Mouse (Mus musculus): Measurements from ENCODE around the gene Rorb. TPM values are rescaled to one million over a fixed set of nuclear protein-coding genes. Genes with fewer than 3 reads are reported as not detected.

Gene Rorb
- polyA plus RNA-seq, 1 experiment from 2014 or later = 2.5 TPM

GRCm38 (mm10) chr19:18967307-18967706 lies 143.7 kb downstream of the Rorb start:
- no peak overlapping the region for H3K4me3 ChIP-seq (ENCODE audit: low read depth, low read length)
- no peaks in the 10 kb centered on the region for H3K4me1 ChIP-seq (ENCODE audit: insufficient read depth)
- H3K27ac ChIP-seq (ENCODE audit: low read depth) = no peak overlapping the region
- DNase-seq (no peak), ATAC-seq (ENCODE audit: insufficient read depth) (no peak)
- no peaks in the 10 kb centered on the region for H3K36me3 ChIP-seq (ENCODE audit: insufficient read depth)
- no peaks in the 10 kb centered on the region for H3K27me3 ChIP-seq (ENCODE audit: insufficient read depth, low read length)
- no peak overlapping the region for H3K9ac ChIP-seq
- H3K4me2 ChIP-seq = no peak overlapping the region
- H3K9me3 ChIP-seq (ENCODE audit: low read depth, low read length) = no peaks in the 10 kb centered on the region
- 63% methylated on average over 4 of the region's 4 CpGs for WGBS
- no peak for TF ChIP-seq CTCF (IDR thresholded peaks at IDR 0.05; ENCODE audit: low read depth)

- ATAC-seq (ENCODE audit: insufficient read depth) = no peak
- Histone ChIP-seq H3K9me3 (ENCODE audit: low read depth, low read length) (no peaks in the 10 kb centered on the region), H3K4me3 (ENCODE audit: low read depth, low read length) (no peak overlapping the region), H3K4me2 (no peak overlapping the region), H3K4me1 (ENCODE audit: insufficient read depth) (no peaks in the 10 kb centered on the region), H3K36me3 (ENCODE audit: insufficient read depth) (no peaks in the 10 kb centered on the region), H3K9ac (no peak overlapping the region), H3K27ac (ENCODE audit: low read depth) (no peak overlapping the region), H3K27me3 (ENCODE audit: insufficient read depth, low read length) (no peaks in the 10 kb centered on the region)
- no peak for TF ChIP-seq CTCF (IDR thresholded peaks at IDR 0.05; ENCODE audit: low read depth)
- no peak for DNase-seq
- WGBS = 28% methylated on average over 3 of the region's 3 CpGs
Observed at GRCm38 (mm10) chr19:18959862-18960261, 151.1 kb downstream of the Rorb start.

GRCm38 (mm10) chr19:18952806-18953205 lies 158.2 kb downstream of the Rorb start:
- H3K36me3 ChIP-seq (ENCODE audit: insufficient read depth) = no peaks in the 10 kb centered on the region
- H3K9ac ChIP-seq = no peak overlapping the region
- H3K9me3 ChIP-seq (ENCODE audit: low read depth, low read length) = 0 out of 2 replicates have a peak, but pooled peaks cover 3% of the 10 kb centered on the region
- H3K4me3 ChIP-seq (ENCODE audit: low read depth, low read length) = no peak overlapping the region
- H3K4me2 ChIP-seq = no peak overlapping the region
- H3K4me1 ChIP-seq (ENCODE audit: insufficient read depth) = no peaks in the 10 kb centered on the region
- ATAC-seq (ENCODE audit: insufficient read depth) (no peak), DNase-seq (no peak)
- H3K27me3 ChIP-seq (ENCODE audit: insufficient read depth, low read length) = no peaks in the 10 kb centered on the region
- no peak for TF ChIP-seq CTCF (IDR thresholded peaks at IDR 0.05; ENCODE audit: low read depth)
- WGBS = 62% methylated on average over 3 of the region's 3 CpGs
- no peak overlapping the region for H3K27ac ChIP-seq (ENCODE audit: low read depth)

GRCm38 (mm10) chr19:18947193-18947592 lies 163.8 kb downstream of the Rorb start:
- DNase-seq (no peak), ATAC-seq (ENCODE audit: insufficient read depth) (no peak)
- WGBS = 68% methylated on average over 3 of the region's 3 CpGs
- Histone ChIP-seq H3K4me1 (ENCODE audit: insufficient read depth) (no peaks in the 10 kb centered on the region), H3K4me3 (ENCODE audit: low read depth, low read length) (no peak overlapping the region), H3K27me3 (ENCODE audit: insufficient read depth, low read length) (no peaks in the 10 kb centered on the region), H3K36me3 (ENCODE audit: insufficient read depth) (no peaks in the 10 kb centered on the region), H3K9me3 (ENCODE audit: low read depth, low read length) (0 out of 2 replicates have a peak, but pooled peaks cover 3% of the 10 kb centered on the region), H3K27ac (ENCODE audit: low read depth) (no peak overlapping the region), H3K9ac (no peak overlapping the region), H3K4me2 (no peak overlapping the region)
- TF ChIP-seq CTCF (IDR thresholded peaks at IDR 0.05; ENCODE audit: low read depth) = no peak

GRCm38 (mm10) chr19:18945265-18945664 lies 165.7 kb downstream of the Rorb start:
- no peaks in the 10 kb centered on the region for H3K36me3 ChIP-seq (ENCODE audit: insufficient read depth)
- no peak overlapping the region for H3K4me2 ChIP-seq
- H3K4me3 ChIP-seq (ENCODE audit: low read depth, low read length) = no peak overlapping the region
- no peaks in the 10 kb centered on the region for H3K4me1 ChIP-seq (ENCODE audit: insufficient read depth)
- no peak overlapping the region for H3K9ac ChIP-seq
- H3K27me3 ChIP-seq (ENCODE audit: insufficient read depth, low read length) = no peaks in the 10 kb centered on the region
- ATAC-seq (ENCODE audit: insufficient read depth) (no peak), DNase-seq (no peak)
- 90% methylated on average over 3 of the region's 3 CpGs for WGBS
- H3K27ac ChIP-seq (ENCODE audit: low read depth) = no peak overlapping the region
- H3K9me3 ChIP-seq (ENCODE audit: low read depth, low read length) = no peaks in the 10 kb centered on the region
- no peak for TF ChIP-seq CTCF (IDR thresholded peaks at IDR 0.05; ENCODE audit: low read depth)

GRCm38 (mm10) chr19:18941391-18941790 lies 169.6 kb downstream of the Rorb start:
- Histone ChIP-seq H3K9ac (no peak overlapping the region), H3K36me3 (ENCODE audit: insufficient read depth) (no peaks in the 10 kb centered on the region), H3K4me2 (no peak overlapping the region), H3K27ac (ENCODE audit: low read depth) (no peak overlapping the region), H3K4me1 (ENCODE audit: insufficient read depth) (no peaks in the 10 kb centered on the region), H3K27me3 (ENCODE audit: insufficient read depth, low read length) (no peaks in the 10 kb centered on the region), H3K4me3 (ENCODE audit: low read depth, low read length) (no peak overlapping the region), H3K9me3 (ENCODE audit: low read depth, low read length) (no peaks in the 10 kb centered on the region)
- WGBS = 78% methylated on average over 6 of the region's 6 CpGs
- DNase-seq (no peak), ATAC-seq (ENCODE audit: insufficient read depth) (no peak)
- TF ChIP-seq CTCF (IDR thresholded peaks at IDR 0.05; ENCODE audit: low read depth) = no peak

GRCm38 (mm10) chr19:18911755-18912340 lies 199.1 kb downstream of the Rorb start:
- ATAC-seq (ENCODE audit: insufficient read depth) (no peak), DNase-seq (no peak)
- Histone ChIP-seq H3K27me3 (ENCODE audit: insufficient read depth, low read length) (no peaks in the 10 kb centered on the region), H3K4me1 (ENCODE audit: insufficient read depth) (no peaks in the 10 kb centered on the region), H3K4me2 (no peak overlapping the region), H3K9ac (no peak overlapping the region), H3K27ac (ENCODE audit: low read depth) (no peak overlapping the region), H3K9me3 (ENCODE audit: low read depth, low read length) (no peaks in the 10 kb centered on the region), H3K4me3 (ENCODE audit: low read depth, low read length) (no peak overlapping the region), H3K36me3 (ENCODE audit: insufficient read depth) (no peaks in the 10 kb centered on the region)
- no peak for TF ChIP-seq CTCF (IDR thresholded peaks at IDR 0.05; ENCODE audit: low read depth)

- no peak for TF ChIP-seq CTCF (IDR thresholded peaks at IDR 0.05; ENCODE audit: low read depth)
- Histone ChIP-seq H3K9me3 (ENCODE audit: low read depth, low read length) (no peaks in the 10 kb centered on the region), H3K36me3 (ENCODE audit: insufficient read depth) (no peaks in the 10 kb centered on the region), H3K4me2 (no peak overlapping the region), H3K27me3 (ENCODE audit: insufficient read depth, low read length) (no peaks in the 10 kb centered on the region), H3K9ac (no peak overlapping the region), H3K4me1 (ENCODE audit: insufficient read depth) (no peaks in the 10 kb centered on the region), H3K27ac (ENCODE audit: low read depth) (no peak overlapping the region), H3K4me3 (ENCODE audit: low read depth, low read length) (no peak overlapping the region)
- DNase-seq = no peak
- no peak for ATAC-seq (ENCODE audit: insufficient read depth)
- 59% methylated on average over 3 of the region's 3 CpGs for WGBS
Observed at GRCm38 (mm10) chr19:18909641-18910040, 201.4 kb downstream of the Rorb start.
